Mouse (Mus musculus) hindbrain, embryonic 16.5 days (tissue): Measurements from ENCODE around the gene Mcmbp. TPM values are rescaled to one million over a fixed set of nuclear protein-coding genes. Genes with fewer than 3 reads are reported as not detected.
A peak's percentile ranks its signal among the peaks of the same experiment; 100 is the strongest.

Experiments
- ATAC-seq: fragments of 200-750 bp; cut with Nextera tagmentation; 2 replicates; pipeline ENCODE4 v1.8.0; 2017; ENCODE audit warnings: moderate TSS enrichment, moderate library complexity
- H3K27ac ChIP-seq: fragments of 300-500 bp; sonication (generic); 2 replicates; pipeline ENCODE4 v1.5.1; 2014; ENCODE audit warnings: low read depth, mild to moderate bottlenecking, control low read depth, low read length, moderate library complexity
- H3K27me3 ChIP-seq: fragments of 300-500 bp; sonication (generic); replicated peaks from 2 replicates; pipeline ENCODE4 v1.6.1; 2014; ENCODE audit warnings: low read length; ENCODE audit not compliant: control insufficient read depth, insufficient read depth
- H3K36me3 ChIP-seq: fragments of 300-500 bp; sonication (generic); 2 replicates; pipeline ENCODE4 v1.6.1; 2014; ENCODE audit warnings: mild to moderate bottlenecking, low read length, moderate library complexity, mixed read lengths; ENCODE audit not compliant: control insufficient read depth, insufficient read depth
- H3K4me1 ChIP-seq: fragments of 300-500 bp; sonication (generic); 2 replicates; pipeline ENCODE4 v1.6.1; 2014; ENCODE audit warnings: low read depth, low read length; ENCODE audit not compliant: control insufficient read depth, insufficient read depth
- H3K4me2 ChIP-seq: fragments of 300-500 bp; sonication (generic); 2 replicates; pipeline ENCODE4 v1.6.1; 2014; ENCODE audit warnings: mild to moderate bottlenecking, low read length, control low read depth, moderate library complexity
- H3K4me3 ChIP-seq: fragments of 300-500 bp; sonication (generic); 2 replicates; pipeline ENCODE4 v1.5.1; 2014; ENCODE audit warnings: mild to moderate bottlenecking, low read length, control low read depth, moderate library complexity
- H3K9ac ChIP-seq: fragments of 300-500 bp; sonication (generic); 2 replicates; pipeline ENCODE4 v1.6.1; 2014; ENCODE audit warnings: low read depth, mild to moderate bottlenecking, control low read depth, low read length, moderate library complexity
- H3K9me3 ChIP-seq: fragments of 300-500 bp; sonication (generic); 2 replicates; pipeline ENCODE4 v1.6.1; 2014; ENCODE audit warnings: mild to moderate bottlenecking, low read length, moderate library complexity; ENCODE audit not compliant: control insufficient read depth
- WGBS: fragments of 180-500 bp; shearing (Covaris S2); extraction: QIAGEN DNeasy Blood & Tissue Kit; methylation state at CpG from one replicate; pipeline ENCODE4 v1.1.7; 2014; 5-methylcytosine and 5-hydroxymethylcytosine counted together
- polyA plus RNA-seq: library from polyadenylated mRNA; unstranded; fragments of >200 nt; fragmentation: Nextera tagmentation; extraction: Ambion mirVana; gene quantifications from 2 replicates; pipeline ENCODE4 v1.2.1, GENCODE M21; 2015

The Mcmbp gene
- polyA plus RNA-seq, 1 experiment from 2014 or later: 34.6 TPM

DNA sequence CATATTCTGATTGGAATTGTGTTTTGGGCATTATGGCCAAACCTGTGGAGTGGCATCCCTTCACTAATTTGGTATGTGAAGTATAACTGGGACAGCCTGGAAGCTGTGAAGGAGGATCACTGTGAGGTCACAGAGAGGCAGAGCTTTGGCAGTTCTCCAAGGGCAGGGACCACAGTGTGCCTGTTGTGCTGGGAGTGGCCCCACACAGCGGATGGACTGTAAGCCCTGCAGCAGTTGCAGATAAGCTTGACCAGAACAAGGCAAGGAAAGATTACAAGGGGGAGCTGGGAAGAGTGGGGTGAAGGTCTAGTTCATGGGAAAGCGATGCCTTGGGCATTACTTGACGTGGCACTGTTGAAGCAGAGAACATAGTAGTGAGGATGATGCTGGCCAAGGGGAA, 8.5 kb upstream of the Mcmbp start:
- no peaks in the 10 kb centered on the region for H3K9me3 ChIP-seq
- H3K4me2 ChIP-seq: no peak overlapping the region
- no peaks in the 10 kb centered on the region for H3K27me3 ChIP-seq
- H3K27ac ChIP-seq: no peak overlapping the region
- peaks cover 26% of the 10 kb centered on the region for H3K4me1 ChIP-seq
- no peak overlapping the region for H3K4me3 ChIP-seq
- H3K9ac ChIP-seq: no peak overlapping the region
- WGBS: 70% methylated on average over 3 of the region's 3 CpGs
- peaks cover 8% of the 10 kb centered on the region for H3K36me3 ChIP-seq
- ATAC-seq: no peak

DNA sequence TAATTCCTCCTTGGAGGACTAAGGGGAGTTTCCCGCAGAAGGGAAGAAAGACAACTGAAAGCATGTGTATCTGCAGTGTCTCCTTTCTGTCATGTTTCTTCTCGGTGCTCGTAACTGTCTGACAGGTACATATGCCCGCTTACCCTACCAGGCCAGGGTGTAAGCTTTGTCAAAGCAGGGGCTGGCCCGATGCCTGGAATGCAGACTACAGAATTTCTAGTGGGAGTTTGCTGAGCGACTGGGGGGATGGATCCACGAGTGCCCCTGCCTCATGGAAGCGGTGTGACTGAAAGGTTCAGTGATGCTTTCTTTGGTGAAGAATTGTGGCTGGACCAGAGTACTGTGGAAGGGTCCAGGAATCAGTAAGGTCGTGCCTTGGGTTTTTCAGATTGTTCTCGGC, 5.9 kb upstream of the Mcmbp start:
- WGBS: 92% methylated on average over 10 of the region's 10 CpGs
- Histone ChIP-seq H3K9ac (no peak overlapping the region), H3K36me3 (peaks cover 2% of the 10 kb centered on the region; the same call in 1 of the 2 replicates), H3K27ac (no peak overlapping the region), H3K27me3 (no peaks in the 10 kb centered on the region), H3K9me3 (no peaks in the 10 kb centered on the region), H3K4me2 (peak overlapping the region; percentile 86), H3K4me3 (no peak overlapping the region), H3K4me1 (peaks cover 26% of the 10 kb centered on the region)
- no peak for ATAC-seq

DNA sequence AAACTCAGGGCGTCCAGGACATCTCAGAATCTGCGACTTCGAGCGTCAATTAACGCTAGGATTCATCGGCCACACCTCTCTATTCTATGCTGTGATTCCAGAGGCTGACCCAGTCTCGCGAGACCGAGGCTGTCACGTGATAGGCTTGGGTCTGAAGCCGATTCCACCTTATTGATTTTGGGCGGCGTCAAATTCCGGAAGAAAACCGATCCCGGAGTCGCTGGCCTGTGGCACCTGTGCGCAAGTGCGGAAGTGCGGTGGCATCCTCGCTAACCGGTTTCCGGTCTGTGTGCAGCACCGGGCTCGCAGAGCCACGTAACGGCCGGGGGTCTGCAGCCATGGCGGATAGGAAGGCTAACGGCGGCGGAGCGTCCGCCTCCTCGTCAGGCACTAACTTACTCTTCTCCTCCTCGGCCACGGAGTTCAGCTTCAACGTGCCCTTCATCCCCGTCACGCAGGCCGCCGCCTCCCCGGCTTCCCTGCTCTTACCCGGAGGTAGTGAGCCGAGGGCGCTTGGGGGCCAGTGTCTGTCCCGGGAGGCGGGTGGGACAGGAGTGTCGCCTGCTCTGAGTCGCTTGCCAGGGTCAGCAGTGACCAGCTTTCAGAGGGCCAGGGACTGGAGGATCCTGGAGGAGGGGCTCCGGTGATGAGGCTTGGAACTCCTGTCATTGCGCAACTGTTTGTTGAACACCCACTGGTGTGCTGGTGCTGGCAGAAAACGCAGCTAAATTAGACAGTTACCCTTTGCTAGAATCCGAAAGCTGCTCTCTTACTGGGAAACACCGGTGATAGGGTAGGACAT, 4.6 kb upstream of the Mcmbp start, which contains the start of gene Sec23ip:
Sec23ip (plus strand) TSS at position 260 of the 802 bp plus-strand sequence.
- ATAC-seq: peak; percentile 93
- Histone ChIP-seq H3K4me3 (peak within 1 kb of the TSS; percentile 100), H3K4me2 (peak within 1 kb of the TSS; percentile 88), H3K9ac (peak within 1 kb of the TSS; percentile 93), H3K9me3 (no peaks in the 10 kb centered on the region), H3K27ac (peak within 1 kb of the TSS; percentile 76), H3K36me3 (no peaks in the 10 kb centered on the region), H3K27me3 (no peaks in the 10 kb centered on the region), H3K4me1 (peaks cover 28% of the 10 kb centered on the region)
- under 1% methylated on average over 52 of the region's 55 CpGs for WGBS

DNA sequence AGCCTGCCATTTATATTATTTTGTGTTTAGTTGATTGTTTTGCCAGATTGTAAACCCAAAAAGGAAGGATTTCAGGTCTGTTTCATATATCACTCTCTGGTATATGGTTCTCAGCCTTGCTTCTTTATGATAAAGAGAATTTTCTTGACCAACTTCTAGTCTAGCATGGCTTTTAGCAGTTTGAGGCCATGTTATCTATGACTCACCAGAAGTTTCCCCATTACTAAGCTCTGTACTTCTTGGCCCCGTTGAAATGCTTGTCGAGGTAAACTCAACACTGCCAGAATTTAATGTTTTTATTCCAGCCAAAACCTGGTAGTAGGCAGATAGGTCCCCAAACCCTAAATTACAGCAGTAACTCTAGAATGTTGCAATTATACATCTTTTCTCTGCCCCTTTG, 3.6 kb upstream of the Mcmbp start:
- H3K9ac ChIP-seq: no peak overlapping the region; the same call in 1 of the 2 replicates
- peak overlapping the region; percentile 88 for H3K4me2 ChIP-seq
- H3K4me3 ChIP-seq: peak overlapping the region; percentile 100
- no peak for ATAC-seq
- WGBS: 70% methylated on average over 2 of the region's 2 CpGs
- no peaks in the 10 kb centered on the region for H3K9me3 ChIP-seq
- H3K36me3 ChIP-seq: no peaks in the 10 kb centered on the region
- peaks cover 31% of the 10 kb centered on the region for H3K4me1 ChIP-seq
- no peaks in the 10 kb centered on the region for H3K27me3 ChIP-seq
- H3K27ac ChIP-seq: no peak overlapping the region; the same call in 1 of the 2 replicates

DNA sequence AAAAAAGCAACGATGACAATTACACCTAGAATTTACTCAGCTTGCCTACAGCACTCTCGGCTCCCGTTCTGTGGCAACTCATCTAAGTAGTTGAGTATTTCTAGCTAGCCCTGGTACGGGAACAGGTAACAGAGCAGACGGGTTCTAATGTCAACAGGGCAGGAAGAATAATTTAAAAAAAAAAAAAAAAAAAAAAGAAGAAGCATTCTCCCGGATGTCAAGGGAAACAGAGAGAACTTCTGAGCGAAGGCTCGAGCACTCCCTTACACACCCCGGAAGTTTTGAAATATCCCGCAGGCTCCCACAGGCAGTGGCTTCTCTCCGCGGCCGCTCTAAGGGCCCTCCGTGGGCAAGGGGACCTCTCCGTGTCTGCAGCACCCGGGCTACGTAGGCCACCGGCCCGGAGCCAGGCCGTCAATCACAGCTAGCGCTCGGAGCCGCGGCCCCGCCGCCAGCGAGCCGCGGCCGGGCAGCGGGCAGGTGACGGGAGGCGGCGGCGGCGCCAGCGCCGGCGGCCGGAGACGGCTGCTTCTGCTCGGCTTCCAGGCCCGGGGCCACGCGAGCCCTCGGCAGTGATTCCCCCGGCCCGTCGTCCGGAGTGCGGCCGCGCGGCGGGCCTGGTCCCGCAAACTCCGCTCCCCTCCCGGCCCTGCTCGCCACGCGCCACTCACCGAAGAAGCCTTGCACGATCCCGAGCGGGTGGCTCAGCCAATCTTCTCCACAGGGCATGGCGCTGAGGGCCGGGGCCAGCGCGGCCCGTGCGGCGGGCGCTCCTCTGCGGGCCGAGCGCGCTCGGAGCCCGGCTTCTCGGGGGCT, 625 bp downstream of the Mcmbp start:
- Histone ChIP-seq H3K9ac (peak overlapping the region; percentile 94), H3K27me3 (no peaks in the 10 kb centered on the region), H3K27ac (peak overlapping the region; percentile 89), H3K9me3 (no peaks in the 10 kb centered on the region), H3K4me3 (peak overlapping the region; percentile 99), H3K4me2 (peak overlapping the region; percentile 63), H3K36me3 (no peaks in the 10 kb centered on the region), H3K4me1 (peaks cover 21% of the 10 kb centered on the region)
- ATAC-seq: peak; percentile 43
- under 1% methylated on average over 65 of the region's 80 CpGs for WGBS

DNA sequence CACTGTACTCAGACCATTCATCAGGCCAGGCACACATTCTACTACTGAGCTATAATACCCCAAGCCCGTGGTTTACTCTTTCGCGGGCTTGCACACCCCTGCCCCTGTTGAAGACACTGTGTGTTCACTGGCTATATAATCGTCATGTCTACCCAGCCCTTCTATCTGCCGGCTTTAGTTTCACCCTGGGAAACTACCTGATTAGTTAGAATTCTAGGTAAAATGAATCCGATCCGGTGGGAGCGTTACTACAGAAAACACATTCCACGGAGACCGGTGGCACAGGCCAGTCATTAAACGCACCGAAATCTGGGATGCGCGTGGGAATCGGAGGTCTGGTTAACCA, 1.2 kb downstream of the Mcmbp start:
- ATAC-seq: no peak
- 2% methylated on average over 15 of the region's 15 CpGs for WGBS
- Histone ChIP-seq H3K4me2 (peak overlapping the region; percentile 63), H3K4me1 (peaks cover 18% of the 10 kb centered on the region), H3K27ac (no peak overlapping the region), H3K9ac (peak overlapping the region; percentile 94), H3K4me3 (peak overlapping the region; percentile 99), H3K9me3 (no peaks in the 10 kb centered on the region), H3K36me3 (no peaks in the 10 kb centered on the region), H3K27me3 (no peaks in the 10 kb centered on the region)

DNA sequence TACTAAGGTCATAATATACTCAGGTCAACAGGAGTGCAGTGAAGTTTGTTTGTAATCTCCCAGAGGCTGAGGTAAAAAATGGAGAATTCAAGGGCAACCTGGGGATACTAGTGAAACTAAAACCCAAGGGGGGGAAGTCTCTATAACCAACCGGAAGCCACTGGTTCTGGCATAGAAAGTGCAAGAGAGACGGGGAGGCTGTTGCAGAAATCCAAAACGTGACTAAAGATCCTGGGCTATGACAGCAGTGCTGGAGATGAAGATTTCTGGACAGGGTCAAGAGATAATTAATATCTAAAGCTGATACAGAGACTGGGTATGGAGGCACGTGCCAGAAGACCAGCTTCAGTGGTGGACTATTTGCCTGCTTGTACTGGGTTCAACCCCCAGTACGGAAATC, 2.3 kb downstream of the Mcmbp start:
- Histone ChIP-seq H3K9ac (no peak overlapping the region), H3K9me3 (no peaks in the 10 kb centered on the region), H3K4me1 (peaks cover 16% of the 10 kb centered on the region), H3K4me2 (peak overlapping the region; percentile 63; the same call in 1 of the 2 replicates), H3K27me3 (no peaks in the 10 kb centered on the region), H3K27ac (no peak overlapping the region), H3K4me3 (no peak overlapping the region), H3K36me3 (no peaks in the 10 kb centered on the region)
- no peak for ATAC-seq
- WGBS: 80% methylated on average over 5 of the region's 5 CpGs

DNA sequence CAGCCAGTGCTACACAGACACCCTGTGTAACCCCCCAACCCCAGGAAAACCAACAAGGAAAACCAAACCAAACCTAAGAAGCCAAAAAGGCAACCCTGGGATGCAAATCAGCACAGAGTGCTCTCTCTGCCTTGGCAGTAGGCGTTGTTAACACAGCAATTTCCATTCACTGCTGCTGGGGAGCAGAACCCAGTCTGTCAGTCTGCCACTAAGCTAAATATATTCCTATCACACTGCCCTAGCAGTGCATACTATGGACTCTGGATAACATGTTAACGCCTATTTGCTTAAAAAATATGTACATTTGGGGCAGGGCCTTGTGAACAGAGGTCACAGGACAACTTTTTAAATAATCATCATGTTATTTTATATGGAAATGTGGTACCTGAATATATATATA, 8.7 kb downstream of the Mcmbp start:
- ATAC-seq: no peak
- 72% methylated on average over 2 of the region's 2 CpGs for WGBS
- H3K27ac ChIP-seq: no peak overlapping the region
- H3K4me1 ChIP-seq: no peaks in the 10 kb centered on the region; the same call in 1 of the 2 replicates
- no peaks in the 10 kb centered on the region for H3K36me3 ChIP-seq
- no peaks in the 10 kb centered on the region for H3K27me3 ChIP-seq
- no peak overlapping the region for H3K4me2 ChIP-seq
- H3K9ac ChIP-seq: no peak overlapping the region
- H3K9me3 ChIP-seq: no peaks in the 10 kb centered on the region
- H3K4me3 ChIP-seq: no peak overlapping the region

DNA sequence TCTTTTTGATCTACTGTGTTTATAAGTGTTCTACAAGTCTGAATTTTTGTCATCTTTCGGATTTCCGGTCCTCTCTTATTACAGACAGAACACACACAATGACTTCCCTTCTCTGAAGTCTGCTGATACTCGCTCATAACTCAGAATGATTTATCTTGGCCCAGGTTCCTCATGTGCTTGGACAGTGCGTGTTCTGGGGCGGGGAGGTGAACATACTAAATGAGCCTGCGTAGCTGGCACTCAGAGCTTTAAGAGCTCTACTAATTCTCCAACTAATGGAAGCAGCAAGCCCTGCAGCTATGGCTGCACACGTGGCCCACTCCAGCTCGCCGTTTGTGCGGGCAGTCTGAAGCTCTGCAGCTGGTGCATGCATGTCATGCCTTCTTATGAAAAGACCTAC, 11.6 kb downstream of the Mcmbp start:
- H3K4me2 ChIP-seq: no peak overlapping the region
- no peaks in the 10 kb centered on the region for H3K27me3 ChIP-seq
- H3K4me3 ChIP-seq: no peak overlapping the region
- no peaks in the 10 kb centered on the region for H3K9me3 ChIP-seq
- ATAC-seq: no peak
- 81% methylated on average over 10 of the region's 10 CpGs for WGBS
- H3K27ac ChIP-seq: no peak overlapping the region
- no peak overlapping the region for H3K9ac ChIP-seq
- H3K4me1 ChIP-seq: peaks cover 6% of the 10 kb centered on the region
- H3K36me3 ChIP-seq: no peaks in the 10 kb centered on the region
